Mouse (Mus musculus) spleen, adult 2 months (tissue): ENCODE data around the gene Fbxl13.

Source experiments
- CTCF ChIP-seq: fragments of 200-500 bp; IDR thresholded peaks from 2 replicates; pipeline ENCODE4 v1.5.1; 2011; ENCODE audit warnings: mild to moderate bottlenecking, inconsistent platforms; ENCODE audit not compliant: insufficient read depth, insufficient read length, insufficient replicate concordance; ENCODE audit errors: extremely low read depth
- POLR2A ChIP-seq: fragments of 200-500 bp; IDR thresholded peaks from 2 replicates; pipeline ENCODE4 v1.6.1; 2011; ENCODE audit warnings: low read depth, low read length, inconsistent platforms

- TF ChIP-seq POLR2A (no peak), CTCF (no peak)
These were observed 127.2 kb downstream of the Fbxl13 start for GRCm38 (mm10) chr5:21518207-21518606.
